Mouse (Mus musculus): Measurements from ENCODE around the gene Zmynd8.

The Zmynd8 gene

GRCm38 (mm10) chr2:165833468-165833867 lies 65.3 kb downstream of the Zmynd8 start:
- DNase-seq (ENCODE audit: low spot score in 2 of 2), result no peak

DNA sequence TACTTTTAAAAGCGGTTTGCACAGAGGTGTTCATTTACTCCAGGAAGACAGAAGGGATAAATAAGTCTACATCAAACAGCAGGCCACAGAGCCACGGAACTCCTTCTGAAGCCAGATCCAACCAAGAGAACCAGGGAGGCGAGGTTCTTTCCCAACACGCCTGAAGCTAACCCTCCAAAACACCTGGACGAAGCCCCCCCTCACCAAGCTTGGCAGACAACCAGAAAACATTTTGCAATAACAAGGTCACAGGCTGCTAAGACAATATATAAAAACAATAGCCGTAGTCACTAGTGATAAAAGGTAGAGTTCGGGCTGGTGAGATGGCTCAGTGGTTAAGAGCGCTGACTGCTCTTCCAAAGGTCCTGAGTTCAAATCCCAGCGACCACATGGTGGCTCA lies 66.1 kb downstream of the Zmynd8 start:
- no peak for DNase-seq (ENCODE audit: low spot score in 2 of 2)

- peak in 1 of 2 experiments; percentile 60 for DNase-seq (ENCODE audit: low spot score in 2 of 2)
Measured at GRCm38 (mm10) chr2:165832295-165832694, 66.5 kb downstream of the Zmynd8 start.

DNA sequence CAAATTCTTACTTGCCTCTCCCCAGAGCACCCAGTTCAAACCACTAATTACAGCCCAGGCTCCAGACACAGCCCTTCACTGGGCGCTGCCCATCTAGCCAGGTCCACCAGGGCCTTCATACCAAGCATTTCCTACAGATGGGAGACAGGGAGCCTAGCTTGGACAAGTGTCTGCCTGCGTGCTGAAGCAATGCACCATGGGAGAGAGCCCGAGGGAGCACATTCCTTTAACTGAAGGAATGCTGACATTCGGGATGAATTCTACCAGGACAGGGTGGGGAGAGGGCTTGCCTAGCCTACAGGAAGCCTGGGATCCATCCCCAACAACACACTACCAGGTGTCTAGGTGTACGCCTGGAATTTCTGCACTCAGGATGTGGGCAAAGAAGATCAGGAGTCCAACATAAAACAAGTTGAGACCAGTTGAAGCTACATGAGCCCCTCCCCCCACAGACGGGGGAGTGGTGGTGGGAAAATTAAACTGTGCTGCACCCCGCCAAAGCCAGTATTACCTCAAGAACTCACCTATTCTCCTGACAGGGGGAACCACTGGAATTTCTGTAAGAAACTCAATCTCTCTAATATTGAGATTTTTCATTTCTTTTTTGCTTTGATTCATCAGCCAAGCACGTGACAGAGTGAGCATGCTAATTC lies 67.1 kb downstream of the Zmynd8 start:
- no peak for DNase-seq (ENCODE audit: low spot score in 2 of 2)

DNA sequence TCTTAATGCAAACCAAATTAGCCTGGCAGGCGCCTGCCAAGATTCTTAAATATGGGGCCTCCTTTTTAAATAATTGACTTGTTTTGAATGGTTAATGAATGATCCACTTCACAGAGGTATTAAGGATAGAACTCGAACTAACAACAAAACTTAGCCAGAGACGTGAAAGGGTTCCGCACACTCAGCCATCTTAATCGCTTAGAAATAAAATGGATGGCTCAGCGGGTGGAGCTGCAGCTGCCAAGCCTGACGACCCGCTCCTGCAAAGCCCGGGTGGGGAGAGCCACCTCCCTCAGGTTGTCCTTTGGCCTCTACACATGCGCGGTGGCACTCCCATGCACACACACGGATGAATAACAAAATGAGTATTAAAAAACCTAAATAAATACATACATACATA lies 70.0 kb downstream of the Zmynd8 start:
- DNase-seq (ENCODE audit: low spot score in 2 of 2), result no peak

DNA sequence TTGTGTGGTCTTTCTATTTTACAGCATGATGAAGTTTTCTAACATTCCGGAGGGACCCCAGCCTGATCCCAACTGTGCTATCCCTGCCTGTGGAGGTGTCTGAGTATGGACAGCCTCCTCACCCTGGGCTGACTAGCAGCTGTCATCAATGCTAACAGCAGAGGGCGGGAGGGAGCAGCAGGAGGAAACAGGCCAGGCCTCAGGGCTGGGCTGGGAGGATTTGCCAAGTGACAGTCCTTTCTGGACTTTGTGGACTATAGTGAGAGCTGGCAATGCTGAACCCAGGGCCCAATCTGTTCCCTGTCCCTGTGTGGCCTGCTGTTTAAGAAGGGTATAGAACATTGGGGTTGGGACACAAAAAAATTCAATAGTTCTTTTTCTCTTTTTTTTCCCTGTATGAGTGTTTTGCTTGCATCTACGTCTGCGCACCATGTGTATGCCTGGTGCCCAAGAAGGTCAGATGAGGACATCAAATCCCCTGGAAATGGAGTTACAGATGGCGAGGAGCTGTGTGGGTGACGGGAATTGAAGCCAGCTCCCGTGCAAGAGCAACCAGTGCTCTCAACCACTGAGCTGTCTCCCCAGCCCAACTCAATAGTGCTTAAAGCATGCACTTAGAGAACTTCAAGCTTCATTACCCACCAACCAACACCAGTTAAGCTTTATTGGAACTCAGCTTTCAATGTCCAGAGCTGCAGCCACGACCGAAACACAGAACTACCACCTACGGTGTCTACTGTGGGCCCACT lies 72.7 kb downstream of the Zmynd8 start:
- peak; percentile 81 to 89 for DNase-seq (ENCODE audit: low spot score in 2 of 2)

- DNase-seq (ENCODE audit: low spot score in 2 of 2), result no peak
Measured at GRCm38 (mm10) chr2:165825261-165825900, 73.4 kb downstream of the Zmynd8 start.

DNA sequence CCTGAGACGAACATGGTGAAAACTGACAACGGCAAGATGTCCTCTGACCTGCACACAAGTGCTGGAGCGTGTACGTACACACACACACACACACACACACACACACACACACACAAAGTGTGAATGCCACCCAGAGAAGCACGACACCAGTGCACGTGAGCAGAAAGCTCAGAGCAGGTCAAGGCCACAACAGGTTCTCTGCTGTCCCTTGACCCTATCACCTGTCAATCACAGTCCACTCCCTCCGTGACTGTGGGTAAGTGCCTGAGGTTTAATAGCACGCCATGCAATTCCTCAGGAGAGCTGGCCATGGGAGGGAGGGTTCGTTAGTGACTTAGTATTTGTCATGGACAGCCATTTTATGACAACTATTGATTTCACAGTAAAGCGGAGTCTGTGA lies 74.0 kb downstream of the Zmynd8 start:
- DNase-seq (ENCODE audit: low spot score in 2 of 2), result no peak

DNA sequence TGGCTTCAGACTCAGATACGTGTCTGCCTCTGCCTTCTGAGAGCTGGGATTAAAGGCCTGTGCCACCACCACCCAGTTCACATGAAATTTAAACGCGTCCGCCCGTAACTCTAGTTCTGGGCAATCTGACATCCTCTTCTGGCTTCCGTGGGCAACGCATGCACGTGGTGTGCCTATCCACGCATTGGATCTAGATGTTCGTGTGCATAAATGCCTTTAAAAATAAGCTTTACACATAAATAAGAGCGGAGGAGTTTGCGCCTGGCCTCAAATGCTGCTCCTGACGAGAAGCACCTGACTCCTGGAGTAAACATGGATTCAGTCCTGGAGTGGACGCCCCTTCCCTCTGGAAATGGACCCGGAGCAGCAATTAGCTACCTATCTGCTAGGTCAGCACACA lies 76.3 kb downstream of the Zmynd8 start:
- DNase-seq (ENCODE audit: low spot score in 2 of 2), result no peak

GRCm38 (mm10) chr2:165821671-165822070 lies 77.1 kb downstream of the Zmynd8 start:
- DNase-seq (ENCODE audit: low spot score in 2 of 2), result no peak

GRCm38 (mm10) chr2:165820504-165821095 lies 78.2 kb downstream of the Zmynd8 start:
- DNase-seq (ENCODE audit: low spot score in 2 of 2), result no peak

GRCm38 (mm10) chr2:165820073-165820472 lies 78.7 kb downstream of the Zmynd8 start:
- DNase-seq (ENCODE audit: low spot score in 2 of 2), result no peak

GRCm38 (mm10) chr2:165818985-165819948 lies 79.5 kb downstream of the Zmynd8 start:
- DNase-seq (ENCODE audit: low spot score in 2 of 2), result peak; percentile 69 to 80

DNA sequence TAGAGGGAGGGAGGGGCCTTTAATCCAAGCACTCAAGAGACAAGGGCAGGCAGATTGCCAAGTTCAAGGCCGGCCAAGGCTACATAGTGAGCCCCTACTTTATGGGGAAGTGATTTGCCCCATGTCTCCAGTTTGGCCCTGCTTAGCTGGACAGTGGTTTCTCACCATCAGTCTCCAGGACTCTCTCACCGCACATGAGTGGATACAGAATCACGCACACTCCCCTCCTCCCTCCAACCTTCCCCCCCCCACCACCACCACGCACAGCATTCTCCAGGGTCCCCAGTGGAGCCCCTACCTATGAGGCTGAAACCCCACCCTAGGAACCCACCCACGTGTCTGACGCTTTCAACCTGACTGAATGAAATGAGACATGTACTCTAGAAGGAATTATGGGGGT lies 80.2 kb downstream of the Zmynd8 start:
- no peak for DNase-seq (ENCODE audit: low spot score in 2 of 2)

- no peak for DNase-seq (ENCODE audit: low spot score in 2 of 2)
Measured at GRCm38 (mm10) chr2:165817437-165817836, 81.4 kb downstream of the Zmynd8 start.

DNA sequence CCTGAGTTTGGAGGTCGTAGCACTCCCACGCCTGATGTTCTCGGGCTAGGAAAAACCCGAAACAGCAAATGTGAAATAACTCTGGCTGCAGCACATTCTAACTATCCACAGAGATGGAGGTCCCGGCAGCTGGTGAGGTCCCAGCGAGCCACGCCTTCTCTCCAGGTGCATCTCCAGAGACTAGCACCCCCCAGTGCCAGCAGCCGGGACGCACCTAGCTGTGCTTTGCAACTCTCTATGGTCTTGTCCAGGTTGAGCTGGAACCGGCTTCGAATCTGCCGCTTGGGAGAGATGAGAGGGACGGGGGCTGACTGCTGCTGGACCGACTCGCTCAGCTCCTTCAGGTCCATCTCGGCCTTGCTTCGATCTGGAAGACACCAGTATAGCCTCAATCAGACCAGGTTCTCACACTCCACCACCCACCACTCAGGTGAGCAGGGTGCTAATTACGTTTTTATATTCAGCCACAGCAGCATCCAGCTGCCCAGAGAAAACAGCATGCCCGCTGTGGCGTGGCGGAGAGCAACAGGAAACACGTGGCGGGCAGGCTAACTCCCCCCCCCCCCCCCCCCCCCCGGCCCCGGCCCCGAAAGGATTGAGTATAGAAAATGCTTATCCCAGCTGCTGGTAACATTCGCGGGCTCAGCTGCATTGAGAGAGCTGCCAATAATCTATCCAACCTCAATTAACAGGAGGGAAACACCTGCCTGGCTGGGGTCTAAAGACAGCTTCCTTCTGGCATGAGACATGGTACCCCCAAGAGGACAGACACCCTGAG lies 83.5 kb downstream of the Zmynd8 start:
- DNase-seq (ENCODE audit: low spot score in 2 of 2), result no peak

GRCm38 (mm10) chr2:165812889-165813288 lies 85.9 kb downstream of the Zmynd8 start:
- DNase-seq (ENCODE audit: low spot score in 2 of 2), result no peak

DNA sequence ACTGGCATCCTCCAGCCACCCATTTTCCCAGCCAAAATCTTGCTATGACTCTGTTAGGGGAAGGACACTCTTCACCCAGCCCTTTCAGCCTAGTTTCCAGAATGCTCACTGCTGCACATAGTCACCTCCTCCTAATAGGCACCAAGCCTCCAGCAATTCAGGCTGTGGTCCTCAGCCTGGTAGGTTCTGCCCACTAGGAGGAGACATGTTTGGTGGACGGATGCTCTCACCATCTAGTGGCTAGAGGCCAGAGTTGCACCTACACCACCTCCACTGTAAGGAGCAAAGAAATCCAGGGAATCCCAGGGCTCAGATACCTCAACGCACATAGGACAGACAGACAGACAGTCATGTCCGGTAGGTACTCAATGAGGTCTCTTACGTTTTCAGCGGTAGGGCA lies 87.3 kb downstream of the Zmynd8 start:
- DNase-seq (ENCODE audit: low spot score in 2 of 2), result no peak

DNA sequence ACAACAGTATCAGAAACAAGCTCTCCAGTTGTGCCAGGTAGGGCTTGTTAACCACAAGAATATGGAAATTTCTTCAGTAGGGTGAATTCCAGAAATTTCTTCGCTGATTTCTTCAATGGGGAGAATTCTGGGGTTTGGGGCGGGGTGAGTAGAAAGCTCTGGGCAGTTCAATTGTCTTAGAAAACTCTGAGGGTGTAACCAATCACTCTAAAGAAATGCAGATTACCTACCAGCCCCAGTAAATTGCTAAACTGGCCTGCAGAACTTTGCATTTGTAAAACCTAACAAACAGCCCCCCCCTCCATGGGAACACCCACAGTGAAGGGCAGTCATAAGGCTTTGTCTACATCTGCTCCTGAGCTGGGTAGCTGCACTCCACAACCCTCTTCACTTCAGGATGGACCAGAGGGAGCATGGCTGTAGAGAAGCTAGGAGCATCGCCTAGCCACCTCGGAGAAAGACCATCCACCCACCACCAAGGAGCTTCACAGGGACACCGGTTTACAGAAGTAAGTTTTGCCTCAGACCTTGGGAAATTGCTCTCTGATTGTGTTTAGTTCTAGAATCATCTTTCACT lies 88.8 kb downstream of the Zmynd8 start:
- DNase-seq (ENCODE audit: low spot score in 2 of 2), result no peak

- DNase-seq (ENCODE audit: low spot score in 2 of 2), result no peak
Measured at GRCm38 (mm10) chr2:165809091-165809490, 89.7 kb downstream of the Zmynd8 start.

Measured in heart, adult 9 months (tissue).